ENCODE assay signal across 8 mouse cellular contexts in genomic region chr11:50850177-50850735, GRCm38 (mm10). TPM values are rescaled to one million over a fixed set of nuclear protein-coding genes. Genes with fewer than 3 reads are reported as not detected.
DNase-seq lines count a peak whose midpoint lies in the region; ATAC-seq lines count a peak whose summit lies in the region.

Grm6 (plus strand) TSS chr11:50850685.

- H3K36me3 ChIP-seq in heart, embryonic 13.5 days = no peaks in the 10 kb centered on the region
- no peaks in the 10 kb centered on the region for H3K36me3 ChIP-seq in neural tube, embryonic 12.5 days

- peaks cover 32% of the 10 kb centered on the region for H3K4me1 ChIP-seq in heart, embryonic 13.5 days
- H3K4me1 ChIP-seq in neural tube, embryonic 12.5 days = peaks cover 13% of the 10 kb centered on the region

- WGBS in heart, embryonic 13.5 days = 3% methylated on average over 11 of the region's 11 CpGs
- WGBS in neural tube, embryonic 12.5 days = 3% methylated on average over 11 of the region's 11 CpGs

- H3K27me3 ChIP-seq in heart, embryonic 13.5 days (replicated peaks) = peaks cover 75% of the 10 kb centered on the region
- H3K27me3 ChIP-seq in neural tube, embryonic 12.5 days (replicated peaks) = peaks cover 58% of the 10 kb centered on the region

- peak within 1 kb of the TSS; percentile 65 for H3K9ac ChIP-seq in heart, embryonic 13.5 days
- peak within 1 kb of the TSS; percentile 44; the same call in 1 of the 2 replicates for H3K9ac ChIP-seq in neural tube, embryonic 12.5 days

- H3K4me2 ChIP-seq in heart, embryonic 13.5 days = peak within 1 kb of the TSS; percentile 73
- peak within 1 kb of the TSS; percentile 84 for H3K4me2 ChIP-seq in neural tube, embryonic 12.5 days (replicated peaks)

- H3K9me3 ChIP-seq in heart, embryonic 13.5 days = peaks cover 8% of the 10 kb centered on the region; the same call in 1 of the 2 replicates
- no peaks in the 10 kb centered on the region for H3K9me3 ChIP-seq in neural tube, embryonic 12.5 days

- H3K27ac ChIP-seq in heart, embryonic 13.5 days (replicated peaks) = no peak within 1 kb of the TSS
- H3K27ac ChIP-seq in neural tube, embryonic 12.5 days = no peak within 1 kb of the TSS

- no peak for DNase-seq in heart, postnatal 25 days (ENCODE audit: low spot score)
- DNase-seq in T-cell, adult 2 months (ENCODE audit: low spot score) = peak; percentile 37
- DNase-seq in induced T-regulatory cell, adult 2 months (ENCODE audit: low read depth) = peak; percentile 23
- no peak for DNase-seq in gastrocnemius, adult 8-10 months (ENCODE audit: low spot score in 2 of 2)
- no peak for DNase-seq in left cerebral cortex, adult 18-20 months (ENCODE audit: low spot score in 2 of 2)

- intact Hi-C loops in heart, postnatal 25 days (cut with DNase I) = no loop called here

- no peak for ATAC-seq in heart, embryonic 13.5 days (ENCODE audit: extremely low read depth, insufficient number of reproducible peaks, low FRiP score, low TSS enrichment)
- no peak for ATAC-seq in neural tube, embryonic 12.5 days (ENCODE audit: low FRiP score, low read depth)
- ATAC-seq in inflammation-experienced regulatory T-cells, adult 6 months = no peak

- H3K4me3 ChIP-seq in heart, embryonic 13.5 days = peak within 1 kb of the TSS; percentile 52
- peak within 1 kb of the TSS; percentile 39 for H3K4me3 ChIP-seq in neural tube, embryonic 12.5 days

RNA-seq across cellular contexts. Expression of gene Grm6, which starts in this region (rescaled TPM):
- not detected in 2 replicates for polyA plus RNA-seq in heart, embryonic 13.5 days (2015; fragmentation: Nextera tagmentation; extraction: Ambion mirVana)
- total RNA-seq in heart, postnatal 25 days (2021) = not detected
- 0.08 TPM in 1 of 2 replicates, not detected in the other for polyA plus RNA-seq in neural tube, embryonic 12.5 days (2016; fragmentation: Nextera tagmentation; extraction: Ambion mirVana)
- polyA plus RNA-seq in inflammation-experienced regulatory T-cells, adult 6 months (2017; shearing (Covaris generic)) = not detected
- not detected for total RNA-seq in gastrocnemius, adult 8-10 months (2022)
- total RNA-seq in left cerebral cortex, adult 18-20 months (2021) = not detected

Comparison
In these comparisons a context has a peak if more than half of its experiments do, and no peak if none do; other contexts are left out.
1. DNase-seq: peak in T-cell, adult 2 months (single experiment) and induced T-regulatory cell, adult 2 months (single experiment); none in heart, postnatal 25 days (single experiment), gastrocnemius, adult 8-10 months (0 of 2) and left cerebral cortex, adult 18-20 months (0 of 2).